Mouse (Mus musculus): ENCODE measurements around the gene Psmb5. TPM values are rescaled to one million over a fixed set of nuclear protein-coding genes. Genes with fewer than 3 reads are reported as not detected.

The Psmb5 gene
- polyA plus RNA-seq (2015; fragmentation: Nextera tagmentation; extraction: Ambion mirVana): 231 and 251 TPM in 2 replicates

DNA sequence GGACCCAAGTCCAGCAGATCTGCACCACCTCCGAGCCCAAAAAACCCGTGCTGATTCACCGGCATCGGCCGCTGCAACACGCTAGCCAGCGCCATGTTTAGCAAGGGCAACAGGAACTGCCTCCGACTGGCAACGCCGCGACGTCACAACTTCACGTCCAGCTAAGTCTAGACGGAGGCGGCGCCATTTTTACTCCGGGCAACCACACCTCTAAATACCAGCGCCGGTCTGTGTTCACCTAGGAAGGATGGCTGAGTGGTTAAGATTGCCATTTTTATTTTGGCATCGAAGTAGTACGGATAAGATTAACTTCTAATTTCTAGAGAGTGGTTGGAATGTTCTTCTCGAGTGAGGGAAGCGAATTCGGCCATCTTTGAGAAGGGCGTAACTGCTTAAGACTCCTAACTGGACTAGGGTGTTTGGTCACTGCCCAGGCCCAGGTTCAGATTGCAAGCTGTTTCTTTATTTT is at the start of gene Psmb5:
TSS of gene Psmb5 (minus strand) at position 126 of the 469 bp plus-strand sequence.
- Histone ChIP-seq H3K9ac (replicated peaks; ENCODE audit: low read depth) (peak within 1 kb of the TSS; percentile 70), H3K27ac (ENCODE audit: low read length) (peak within 1 kb of the TSS; percentile 60), H3K4me3 (ENCODE audit: low read depth, low read length) (peak within 1 kb of the TSS; percentile 74), H3K4me1 (ENCODE audit: insufficient read depth, low read depth, low read length) (0 out of 2 replicates have a peak, but pooled peaks cover 3% of the 10 kb centered on the region), H3K27me3 (replicated peaks; ENCODE audit: insufficient read depth, low read length) (no peaks in the 10 kb centered on the region), H3K4me2 (replicated peaks; ENCODE audit: low read depth, low read length) (peak within 1 kb of the TSS; percentile 79), H3K9me3 (ENCODE audit: low read length) (no peaks in the 10 kb centered on the region), H3K36me3 (ENCODE audit: insufficient read depth, low read length) (no peaks in the 10 kb centered on the region)
- ATAC-seq (peak; percentile 95), DNase-seq (ENCODE audit: low spot score) (peak; percentile 96)
- no peak for TF ChIP-seq CTCF (IDR thresholded peaks at IDR 0.05)
- TF ChIP-seq EP300 (IDR thresholded peaks at IDR 0.05): peak; percentile 60; the same call in 1 of the 2 replicates
- under 1% methylated on average over 23 of the region's 25 CpGs for WGBS

DNA sequence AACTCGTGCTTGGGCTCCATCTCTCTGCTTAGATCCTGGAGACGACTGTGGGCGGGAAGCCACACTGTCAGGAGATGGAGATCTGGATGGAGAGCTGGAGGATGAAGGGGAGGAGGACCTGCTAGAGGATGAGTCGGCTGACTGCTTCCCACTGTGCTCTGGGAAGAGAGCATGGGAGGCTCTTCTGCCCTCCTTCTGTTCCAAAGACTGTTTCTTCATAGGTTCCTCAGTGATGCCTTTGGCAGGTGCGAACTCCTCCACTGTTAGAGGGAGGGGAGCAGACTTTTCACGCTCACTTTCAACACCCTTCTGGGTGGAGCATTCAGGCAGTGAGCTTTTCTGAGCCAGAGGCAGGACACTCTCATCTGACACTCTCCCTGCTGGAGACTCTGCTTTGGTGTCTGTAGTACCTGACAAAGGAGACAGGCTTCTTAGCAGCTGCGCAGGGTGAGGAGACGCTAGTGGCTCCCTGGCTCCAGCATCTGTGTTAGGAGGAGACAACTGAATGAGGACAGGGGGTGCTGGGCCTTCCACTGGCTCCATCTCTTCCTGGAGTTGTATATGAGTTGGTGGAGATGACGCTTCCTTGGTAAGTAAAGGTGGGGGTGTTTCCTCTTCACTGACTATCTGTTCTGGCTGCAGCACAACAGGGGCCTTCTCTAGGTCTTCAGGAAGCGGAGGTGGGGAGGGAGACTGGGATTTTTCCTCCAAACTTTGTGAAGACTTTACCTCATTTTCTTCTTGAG is 46.8 kb upstream of the Psmb5 start:
- ATAC-seq (no peak), DNase-seq (ENCODE audit: low spot score) (no peak)
- Histone ChIP-seq H3K9me3 (ENCODE audit: low read length) (no peaks in the 10 kb centered on the region), H3K27ac (ENCODE audit: low read length) (no peak overlapping the region), H3K4me1 (ENCODE audit: insufficient read depth, low read depth, low read length) (no peaks in the 10 kb centered on the region), H3K4me3 (ENCODE audit: low read depth, low read length) (no peak overlapping the region), H3K27me3 (replicated peaks; ENCODE audit: insufficient read depth, low read length) (no peaks in the 10 kb centered on the region), H3K9ac (replicated peaks; ENCODE audit: low read depth) (no peak overlapping the region), H3K36me3 (ENCODE audit: insufficient read depth, low read length) (peaks cover 51% of the 10 kb centered on the region), H3K4me2 (replicated peaks; ENCODE audit: low read depth, low read length) (no peak overlapping the region)
- 89% methylated on average over 10 of the region's 10 CpGs for WGBS
- TF ChIP-seq EP300 (IDR thresholded peaks at IDR 0.05) (no peak), CTCF (IDR thresholded peaks at IDR 0.05) (no peak)

DNA sequence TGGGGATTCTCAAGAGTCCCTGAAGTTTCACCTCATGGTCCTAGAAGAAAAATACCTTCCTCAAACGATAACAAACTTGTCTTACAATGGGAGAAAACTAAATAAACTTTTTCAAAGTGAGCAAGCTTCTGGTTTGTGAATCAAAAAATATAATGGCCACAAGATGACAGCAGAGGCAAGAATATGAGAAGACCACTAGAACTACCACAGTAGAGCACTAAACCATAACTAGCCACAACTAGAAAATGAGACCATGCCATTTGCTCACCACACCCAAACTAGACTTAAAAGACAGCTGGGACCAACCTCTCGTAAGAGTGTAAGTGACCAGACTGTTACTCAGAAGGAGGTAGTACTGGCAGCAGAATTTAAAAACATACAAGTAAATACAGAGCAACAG is 42.2 kb upstream of the Psmb5 start:
- Histone ChIP-seq H3K27ac (ENCODE audit: low read length) (no peak overlapping the region), H3K27me3 (replicated peaks; ENCODE audit: insufficient read depth, low read length) (no peaks in the 10 kb centered on the region), H3K4me1 (ENCODE audit: insufficient read depth, low read depth, low read length) (no peaks in the 10 kb centered on the region), H3K9ac (replicated peaks; ENCODE audit: low read depth) (no peak overlapping the region), H3K36me3 (ENCODE audit: insufficient read depth, low read length) (peaks cover 46% of the 10 kb centered on the region), H3K4me2 (replicated peaks; ENCODE audit: low read depth, low read length) (no peak overlapping the region), H3K9me3 (ENCODE audit: low read length) (no peaks in the 10 kb centered on the region), H3K4me3 (ENCODE audit: low read depth, low read length) (no peak overlapping the region)
- ATAC-seq (no peak), DNase-seq (ENCODE audit: low spot score) (no peak)
- 81% methylated on average over 2 of the region's 2 CpGs for WGBS
- no peak for TF ChIP-seq EP300 (IDR thresholded peaks at IDR 0.05)
- no peak for TF ChIP-seq CTCF (IDR thresholded peaks at IDR 0.05)

DNA sequence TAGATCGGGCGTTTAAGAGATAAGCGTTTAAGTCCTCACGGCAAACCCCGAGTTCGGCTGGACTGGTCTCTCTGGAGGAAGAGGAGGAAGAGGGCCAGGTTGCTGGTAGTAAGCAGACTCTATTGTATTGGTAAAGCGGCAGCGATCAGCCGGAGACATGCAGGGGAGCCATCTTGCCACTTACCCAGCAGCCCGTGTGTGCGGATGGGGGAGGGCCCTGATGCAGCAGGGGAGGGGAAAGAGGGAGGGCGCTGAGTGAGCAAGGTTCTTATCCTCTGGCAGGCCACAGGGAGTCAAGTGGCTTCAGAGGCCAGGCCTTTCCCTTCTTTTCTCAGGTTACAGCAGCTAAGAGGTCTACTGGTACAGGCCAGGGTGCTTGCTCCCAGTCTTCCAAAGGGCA is 35.7 kb upstream of the Psmb5 start:
- peak overlapping the region; percentile 38; the same call in 1 of the 2 replicates for H3K27ac ChIP-seq (ENCODE audit: low read length)
- DNase-seq (ENCODE audit: low spot score) (peak; percentile 96), ATAC-seq (peak; percentile 92)
- peak overlapping the region; percentile 56 for H3K4me3 ChIP-seq (ENCODE audit: low read depth, low read length)
- no peaks in the 10 kb centered on the region for H3K9me3 ChIP-seq (ENCODE audit: low read length)
- peaks cover 32% of the 10 kb centered on the region for H3K36me3 ChIP-seq (ENCODE audit: insufficient read depth, low read length)
- peak overlapping the region; percentile 44 for H3K9ac ChIP-seq (replicated peaks; ENCODE audit: low read depth)
- TF ChIP-seq CTCF (IDR thresholded peaks at IDR 0.05): no peak; the same call in 1 of the 2 replicates
- TF ChIP-seq EP300 (IDR thresholded peaks at IDR 0.05): no peak
- peaks cover 9% of the 10 kb centered on the region; the same call in 1 of the 2 replicates for H3K4me1 ChIP-seq (ENCODE audit: insufficient read depth, low read depth, low read length)
- no peaks in the 10 kb centered on the region for H3K27me3 ChIP-seq (replicated peaks; ENCODE audit: insufficient read depth, low read length)
- H3K4me2 ChIP-seq (replicated peaks; ENCODE audit: low read depth, low read length): peak overlapping the region; percentile 63
- WGBS: 0% methylated on average over 12 of the region's 12 CpGs

DNA sequence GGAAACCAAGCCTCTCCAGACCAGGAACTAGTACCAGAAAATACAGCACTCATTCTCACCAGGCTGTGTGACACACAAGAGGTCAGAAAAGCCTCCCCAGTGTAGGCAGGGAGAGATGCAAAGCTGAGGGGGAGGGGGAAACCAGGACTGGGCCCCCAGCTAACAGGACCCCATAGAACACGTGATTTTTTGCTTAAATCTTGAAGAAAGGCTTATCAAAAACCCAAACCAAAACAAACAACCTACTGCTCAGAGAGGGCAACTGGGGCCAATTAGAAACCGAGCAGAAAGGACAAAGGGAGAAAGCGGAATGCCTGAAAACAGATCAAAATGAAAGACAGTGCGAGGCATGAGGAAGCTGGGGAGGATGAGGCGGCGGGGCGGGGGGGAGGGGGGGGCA is 35.0 kb upstream of the Psmb5 start:
- Histone ChIP-seq H3K9ac (replicated peaks; ENCODE audit: low read depth) (0 out of 2 replicates have a peak overlapping the region, but pooled peaks have one; percentile 44), H3K4me2 (replicated peaks; ENCODE audit: low read depth, low read length) (peak overlapping the region; percentile 63), H3K9me3 (ENCODE audit: low read length) (no peaks in the 10 kb centered on the region), H3K36me3 (ENCODE audit: insufficient read depth, low read length) (peaks cover 31% of the 10 kb centered on the region), H3K4me3 (ENCODE audit: low read depth, low read length) (peak overlapping the region; percentile 56), H3K27me3 (replicated peaks; ENCODE audit: insufficient read depth, low read length) (no peaks in the 10 kb centered on the region), H3K4me1 (ENCODE audit: insufficient read depth, low read depth, low read length) (peaks cover 9% of the 10 kb centered on the region; the same call in 1 of the 2 replicates), H3K27ac (ENCODE audit: low read length) (no peak overlapping the region; the same call in 1 of the 2 replicates)
- 0% methylated on average over 5 of the region's 7 CpGs for WGBS
- DNase-seq (ENCODE audit: low spot score): no peak
- TF ChIP-seq EP300 (IDR thresholded peaks at IDR 0.05) (no peak), CTCF (IDR thresholded peaks at IDR 0.05) (no peak)
- no peak for ATAC-seq

DNA sequence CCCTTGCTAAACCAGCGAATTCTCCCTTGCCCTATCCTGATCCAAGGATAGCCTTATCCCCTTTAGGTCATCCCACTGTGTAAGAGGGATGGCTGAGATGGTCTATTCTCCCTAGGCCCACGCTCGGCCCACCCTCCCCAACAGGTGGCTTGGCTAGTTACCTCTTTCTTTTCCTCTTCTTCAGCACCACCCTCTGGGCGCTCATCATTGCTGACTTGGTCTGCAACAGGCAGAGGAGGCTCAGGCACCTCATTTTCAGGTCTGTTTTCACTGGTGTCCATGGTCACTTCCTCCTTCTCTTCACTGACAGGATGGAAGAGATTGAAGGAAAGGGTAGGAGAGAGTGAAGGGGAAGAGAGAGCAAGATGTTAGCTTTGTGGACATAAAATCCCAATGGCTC is 33.7 kb upstream of the Psmb5 start:
- peaks cover 9% of the 10 kb centered on the region; the same call in 1 of the 2 replicates for H3K4me1 ChIP-seq (ENCODE audit: insufficient read depth, low read depth, low read length)
- H3K4me3 ChIP-seq (ENCODE audit: low read depth, low read length): no peak overlapping the region
- ATAC-seq (no peak), DNase-seq (ENCODE audit: low spot score) (no peak)
- 73% methylated on average over 4 of the region's 4 CpGs for WGBS
- H3K9ac ChIP-seq (replicated peaks; ENCODE audit: low read depth): no peak overlapping the region
- H3K36me3 ChIP-seq (ENCODE audit: insufficient read depth, low read length): peaks cover 27% of the 10 kb centered on the region; the same call in 1 of the 2 replicates
- H3K27ac ChIP-seq (ENCODE audit: low read length): no peak overlapping the region
- H3K4me2 ChIP-seq (replicated peaks; ENCODE audit: low read depth, low read length): no peak overlapping the region
- no peaks in the 10 kb centered on the region for H3K27me3 ChIP-seq (replicated peaks; ENCODE audit: insufficient read depth, low read length)
- no peak for TF ChIP-seq CTCF (IDR thresholded peaks at IDR 0.05)
- TF ChIP-seq EP300 (IDR thresholded peaks at IDR 0.05): no peak
- H3K9me3 ChIP-seq (ENCODE audit: low read length): no peaks in the 10 kb centered on the region

All from lung, postnatal 0 days (tissue).